Mouse (Mus musculus) spleen, adult 2 months (tissue): Measurements from ENCODE around the gene Gpr146. TPM values are rescaled to one million over a fixed set of nuclear protein-coding genes. Genes with fewer than 3 reads are reported as not detected.
"Not testable (repeated sequence)": the region's sequence is repeated elsewhere in the genome, so short reads cannot be mapped to it uniquely, and the experiment has no call there.

Experiments
- DNase-seq, 2 experiments: peaks; one replicate each; pipeline versions ENCODE4 v3.0.0 to v3.0.0-alpha.2; 2012 to 2021; ENCODE audit warnings: low spot score in 2 of 2, low read depth in 1 of 2
- H3K27ac ChIP-seq: fragments of 200-500 bp; 2 replicates; pipeline ENCODE4 v1.5.1; 2012; ENCODE audit warnings: low read length, inconsistent platforms; ENCODE audit not compliant: insufficient read depth
- H3K27me3 ChIP-seq: fragments of 200-500 bp; 2 replicates; pipeline ENCODE4 v1.6.1; 2012; ENCODE audit warnings: mild to moderate bottlenecking, moderate library complexity, low read length, inconsistent platforms; ENCODE audit not compliant: control insufficient read depth, insufficient read depth
- H3K36me3 ChIP-seq: fragments of 200-500 bp; 2 replicates; pipeline ENCODE4 v1.6.1; 2012; ENCODE audit warnings: mild to moderate bottlenecking, low read length, inconsistent platforms; ENCODE audit not compliant: control insufficient read depth, insufficient read depth
- H3K4me1 ChIP-seq: fragments of 200-500 bp; 2 replicates; pipeline ENCODE4 v1.6.1; 2011; ENCODE audit warnings: inconsistent platforms; ENCODE audit not compliant: control insufficient read depth, insufficient read depth, insufficient read length
- H3K4me3 ChIP-seq: fragments of 200-500 bp; 2 replicates; pipeline ENCODE4 v1.5.1; 2011; ENCODE audit warnings: mild to moderate bottlenecking, inconsistent platforms; ENCODE audit not compliant: insufficient read depth, insufficient read length; ENCODE audit errors: extremely low read depth
- CTCF ChIP-seq: fragments of 200-500 bp; IDR thresholded peaks from 2 replicates; pipeline ENCODE4 v1.5.1; 2011; ENCODE audit warnings: mild to moderate bottlenecking, inconsistent platforms; ENCODE audit not compliant: insufficient read depth, insufficient read length, insufficient replicate concordance; ENCODE audit errors: extremely low read depth
- POLR2A ChIP-seq: fragments of 200-500 bp; IDR thresholded peaks from 2 replicates; pipeline ENCODE4 v1.6.1; 2011; ENCODE audit warnings: low read depth, low read length, inconsistent platforms
- WGBS: fragments of 180-500 bp; shearing (Covaris S2); methylation state at CpG from one replicate; pipeline ENCODE4 v1.1.7; 2018; 5-methylcytosine and 5-hydroxymethylcytosine counted together
- polyA plus RNA-seq: library from polyadenylated mRNA; depleted of rRNA; stranded (reverse); fragments of >200 nt; gene quantifications from 2 replicates; pipeline ENCODE4 v1.2.3, GENCODE M21; 2012; rRNA removed

Gpr146 gene
- polyA plus RNA-seq = 32.2 and 36.3 TPM in 2 replicates

DNA sequence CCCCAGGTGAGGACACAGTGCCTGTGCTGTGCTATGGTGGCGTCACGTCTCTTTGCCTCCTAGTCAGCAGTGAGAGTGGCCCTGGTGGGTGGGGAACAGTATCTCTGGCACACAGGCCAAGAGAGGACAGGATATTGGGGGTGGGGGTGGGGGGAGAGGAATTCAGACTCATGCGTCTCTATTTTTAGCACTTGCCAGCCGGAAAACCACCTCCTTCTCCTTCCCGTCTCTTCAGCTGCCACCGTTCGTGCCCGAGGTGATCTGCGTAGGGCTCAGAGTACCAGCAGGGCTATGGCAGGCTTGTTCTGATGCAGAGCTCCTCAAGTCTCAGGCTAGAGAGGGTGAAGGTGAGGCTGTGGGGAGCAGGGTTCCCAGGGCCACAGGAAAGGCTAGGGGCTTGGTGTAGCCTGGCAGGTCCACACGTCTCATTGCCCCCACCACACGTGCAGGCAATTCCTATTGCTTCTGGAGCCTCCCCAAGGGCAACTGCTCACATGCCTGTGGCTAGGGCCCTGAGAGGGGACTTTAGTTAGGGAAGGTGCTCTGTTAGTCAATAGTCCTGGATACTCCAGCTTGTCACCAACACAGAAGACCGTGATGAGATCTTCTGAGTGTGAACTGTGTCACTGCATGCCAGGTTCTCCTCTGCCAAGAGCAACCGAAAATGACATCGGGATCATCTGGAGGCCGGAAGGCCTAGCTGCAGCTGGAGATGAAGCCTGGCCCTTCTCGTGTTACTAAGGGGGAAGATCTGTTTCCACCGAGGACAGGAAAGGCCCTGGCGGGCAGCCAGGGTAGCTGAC lies at the start of gene Gpr146:
Gene Gpr146 (plus strand): TSS at position 230 of the 803 bp plus-strand sequence.
- Histone ChIP-seq H3K36me3 (no peaks in the 10 kb centered on the region), H3K4me3 (no peak within 1 kb of the TSS), H3K27ac (peak within 1 kb of the TSS; percentile 84), H3K27me3 (no peaks in the 10 kb centered on the region), H3K4me1 (peaks cover 20% of the 10 kb centered on the region; the same call in 1 of the 2 replicates)
- 20% methylated on average over 18 of the region's 18 CpGs for WGBS
- peak in 1 of 2 experiments; percentile 59 for DNase-seq
- TF ChIP-seq POLR2A (no peak), CTCF (no peak)

DNA sequence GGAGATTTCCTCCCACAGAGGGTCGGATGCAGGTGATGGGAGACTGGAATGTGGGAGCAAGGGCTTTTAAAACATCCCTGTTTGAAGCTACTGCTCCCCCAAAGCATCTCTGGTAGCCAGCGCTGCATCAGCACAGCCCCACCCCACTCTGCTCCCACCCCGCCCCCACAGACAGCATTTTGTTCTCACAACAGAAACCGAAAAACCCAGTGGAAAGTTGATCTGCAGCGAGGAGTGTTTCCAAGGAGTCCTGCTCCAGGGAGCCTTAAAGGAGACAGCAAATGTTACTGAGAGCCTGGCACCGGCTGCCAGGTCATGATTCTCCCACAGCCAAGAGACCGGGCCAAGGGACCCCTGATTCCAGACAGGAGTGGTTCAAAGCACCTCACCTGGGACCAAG lies 46.7 kb upstream of the Gpr146 start:
- WGBS = 79% methylated on average over 7 of the region's 7 CpGs
- H3K36me3 ChIP-seq = no peaks in the 10 kb centered on the region
- no peak overlapping the region for H3K27ac ChIP-seq
- no peaks in the 10 kb centered on the region for H3K4me1 ChIP-seq
- TF ChIP-seq POLR2A = no peak
- no peak for TF ChIP-seq CTCF
- DNase-seq = no peak
- H3K4me3 ChIP-seq = no peak overlapping the region
- H3K27me3 ChIP-seq = no peaks in the 10 kb centered on the region

DNA sequence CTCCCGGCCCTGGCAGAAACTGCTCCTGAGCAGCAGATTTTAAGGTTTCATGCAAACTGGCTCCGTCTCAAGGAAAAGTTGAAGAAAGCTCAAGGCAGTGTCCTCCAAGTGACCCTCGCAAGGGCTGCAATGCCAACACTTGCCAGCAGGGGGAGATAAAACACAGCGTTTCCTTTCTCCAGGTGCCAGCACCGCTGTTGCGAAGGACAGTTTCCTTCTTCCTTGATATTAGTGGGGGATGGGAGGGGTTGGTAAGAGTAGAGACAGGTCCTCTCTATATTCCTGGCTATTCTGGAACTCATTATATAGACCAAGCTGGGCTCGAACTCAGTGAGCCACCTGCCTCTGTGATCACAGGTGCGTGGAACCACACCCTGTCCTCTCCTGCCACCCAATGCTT lies 45.8 kb upstream of the Gpr146 start:
- Histone ChIP-seq H3K27ac (no peak overlapping the region), H3K27me3 (no peaks in the 10 kb centered on the region), H3K4me1 (no peaks in the 10 kb centered on the region), H3K36me3 (peaks cover 2% of the 10 kb centered on the region; the same call in 1 of the 2 replicates), H3K4me3 (no peak overlapping the region)
- WGBS = 22% methylated on average over 8 of the region's 8 CpGs
- TF ChIP-seq POLR2A (no peak), CTCF (peak; percentile 94)
- DNase-seq = peak in 1 of 2 experiments; percentile 64

DNA sequence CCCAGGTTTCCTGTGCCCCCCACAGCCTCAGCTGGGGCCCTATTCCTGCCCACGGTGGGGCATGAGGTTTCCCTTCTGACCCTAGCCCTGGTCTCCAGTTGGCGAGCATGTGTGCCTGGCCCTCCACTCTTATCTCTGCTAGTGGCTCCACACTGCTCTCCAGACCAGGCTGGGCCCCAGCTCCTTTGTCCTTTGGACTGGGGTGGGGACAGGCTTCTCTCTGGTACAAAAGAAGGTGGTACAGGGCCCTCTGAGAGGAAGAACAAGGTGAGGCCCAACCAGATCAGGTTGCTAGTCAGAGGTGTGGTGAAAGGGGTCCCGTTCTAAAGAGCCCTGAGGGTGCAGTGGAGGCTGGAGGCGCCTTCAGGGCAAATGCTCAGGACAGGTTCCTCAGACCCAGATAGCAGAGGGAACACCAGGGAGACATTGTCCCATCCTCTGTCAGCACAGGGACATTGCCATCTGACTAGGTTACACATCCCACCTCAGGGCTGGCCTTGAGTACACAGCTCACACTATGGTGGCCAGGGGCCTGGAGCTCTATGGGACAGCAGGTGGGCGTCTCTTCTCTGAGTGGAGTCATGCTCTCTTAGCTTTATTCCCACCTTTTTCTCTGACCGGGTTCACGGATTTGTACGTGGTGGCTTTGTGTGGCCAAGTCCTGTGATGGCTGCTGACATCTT lies 44.8 kb upstream of the Gpr146 start:
- Histone ChIP-seq H3K27me3 (no peaks in the 10 kb centered on the region), H3K4me3 (no peak overlapping the region), H3K4me1 (no peaks in the 10 kb centered on the region), H3K27ac (no peak overlapping the region), H3K36me3 (peaks cover 4% of the 10 kb centered on the region)
- no peak for TF ChIP-seq CTCF
- TF ChIP-seq POLR2A = no peak
- no peak for DNase-seq
- 89% methylated on average over 8 of the region's 8 CpGs for WGBS

DNA sequence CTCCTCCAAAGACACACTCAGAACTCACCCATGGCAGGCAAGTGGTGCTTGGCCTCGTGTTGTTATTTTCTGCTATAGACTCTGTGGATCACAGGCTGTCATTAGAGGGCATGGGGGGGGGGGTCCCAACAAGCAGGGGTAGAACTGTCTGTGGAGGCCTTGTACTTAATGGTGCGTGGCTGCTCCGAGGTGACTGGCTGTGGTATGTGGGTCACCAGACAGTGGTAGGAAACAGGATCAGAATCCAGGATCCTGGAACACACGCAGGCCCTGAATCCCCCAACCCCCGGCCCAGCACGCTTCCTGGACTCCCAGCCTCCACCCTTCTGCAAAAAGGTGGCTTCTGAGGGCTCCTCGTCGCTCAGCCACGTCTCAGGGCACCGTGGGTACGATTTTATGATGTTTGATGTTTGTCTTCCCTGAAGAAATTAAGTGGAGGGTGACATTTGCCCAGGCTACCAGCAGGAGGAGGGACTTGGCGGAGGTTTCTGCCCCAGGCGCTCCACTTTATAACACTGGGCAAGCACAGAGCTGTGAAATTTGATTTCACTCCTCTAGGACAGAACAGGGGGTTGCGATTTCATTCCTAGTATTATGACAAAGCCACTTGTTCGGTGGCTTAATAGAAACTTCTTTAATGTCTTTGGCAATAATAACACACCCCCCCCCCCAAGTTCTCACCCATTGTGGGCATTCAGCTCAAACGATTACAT lies 44.0 kb upstream of the Gpr146 start:
- no peak for DNase-seq
- H3K4me1 ChIP-seq = no peaks in the 10 kb centered on the region
- no peaks in the 10 kb centered on the region for H3K27me3 ChIP-seq
- TF ChIP-seq POLR2A (no peak), CTCF (no peak)
- H3K4me3 ChIP-seq = no peak overlapping the region
- no peak overlapping the region for H3K27ac ChIP-seq
- peaks cover 8% of the 10 kb centered on the region for H3K36me3 ChIP-seq
- 88% methylated on average over 16 of the region's 16 CpGs for WGBS

DNA sequence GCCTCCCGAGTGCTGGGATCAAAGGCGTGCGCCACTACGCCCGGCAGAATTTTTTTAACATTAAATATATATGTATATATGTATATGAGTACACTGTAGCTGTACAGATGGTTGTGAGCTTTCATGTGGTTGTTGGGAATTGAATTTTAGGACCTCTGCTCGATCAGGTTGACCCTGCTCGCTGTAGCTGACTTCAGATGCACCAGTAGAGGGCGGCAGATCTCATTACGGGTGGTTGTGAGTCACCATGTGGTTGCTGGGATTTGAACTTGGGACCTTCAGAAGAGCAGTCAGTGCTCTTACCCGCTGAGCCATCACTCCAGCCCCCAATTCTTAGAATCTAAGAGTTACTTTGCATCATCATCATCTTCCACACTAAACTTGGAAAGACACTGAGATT lies 43.1 kb upstream of the Gpr146 start:
- peaks cover 10% of the 10 kb centered on the region for H3K36me3 ChIP-seq
- not testable (repeated sequence) for H3K27ac ChIP-seq, H3K27me3 ChIP-seq, H3K4me3 ChIP-seq, DNase-seq, H3K4me1 ChIP-seq
- WGBS = 90% methylated on average over 10 of the region's 10 CpGs

DNA sequence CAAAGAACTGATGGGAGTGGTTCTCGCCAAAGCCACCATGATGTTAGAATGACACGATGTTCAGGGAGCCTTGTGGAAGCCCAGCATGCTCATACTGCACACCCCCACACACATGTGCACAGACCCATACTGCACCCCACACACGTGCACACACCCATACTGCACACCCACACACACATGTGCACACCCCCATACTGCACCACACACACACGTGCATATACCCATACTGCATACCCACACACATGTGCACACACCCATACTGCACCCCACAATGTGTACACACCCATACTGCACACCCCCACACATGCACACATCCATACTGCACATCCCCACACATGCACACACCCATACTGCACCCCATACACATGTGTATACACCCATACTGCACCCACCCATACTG lies 41.9 kb upstream of the Gpr146 start:
- TF ChIP-seq CTCF (no peak), POLR2A (no peak)
- no peak overlapping the region for H3K27ac ChIP-seq
- no peak for DNase-seq
- no peaks in the 10 kb centered on the region for H3K27me3 ChIP-seq
- H3K4me1 ChIP-seq = no peaks in the 10 kb centered on the region
- WGBS = 84% methylated on average over 4 of the region's 4 CpGs
- H3K4me3 ChIP-seq = no peak overlapping the region
- H3K36me3 ChIP-seq = peaks cover 17% of the 10 kb centered on the region
